Mouse (Mus musculus): ENCODE data around the gene Acbd5. TPM values are rescaled to one million over a fixed set of nuclear protein-coding genes. Genes with fewer than 3 reads are reported as not detected.
A peak's percentile ranks its signal among the peaks of the same experiment; 100 is the strongest.

Gene Acbd5
- polyA plus RNA-seq, 1 experiment from 2014 or later = 75.1 TPM

- Histone ChIP-seq H3K4me2 (replicated peaks) (peak overlapping the region; percentile 81), H3K27ac (replicated peaks) (peak overlapping the region; percentile 97), H3K9me3 (no peaks in the 10 kb centered on the region), H3K27me3 (no peaks in the 10 kb centered on the region), H3K4me3 (peak overlapping the region; percentile 83), H3K4me1 (peaks cover 42% of the 10 kb centered on the region), H3K36me3 (0 out of 2 replicates have a peak, but pooled peaks cover 1% of the 10 kb centered on the region), H3K9ac (replicated peaks) (peak overlapping the region; percentile 76)
- ATAC-seq (replicated peaks) = peak; percentile 30; the same call in 1 of the 2 replicates
- 0% methylated on average over 17 of the region's 17 CpGs for WGBS
Observed at GRCm38 (mm10) chr2:23156608-23157081, 88.7 kb downstream of the Acbd5 start.

Other genes starting within 250 kb of the Acbd5 start
- gene Pdss1, start 172.6 kb upstream of the Acbd5 start, polyA plus RNA-seq (2015; fragmentation: Nextera tagmentation; extraction: Ambion mirVana) = 22.7 and 23.8 TPM in 2 replicates
- gene Abi1, start 27.9 kb upstream of the Acbd5 start, polyA plus RNA-seq (2015; fragmentation: Nextera tagmentation; extraction: Ambion mirVana) = 57.7 and 58.1 TPM in 2 replicates
- gene Mastl, start 87.9 kb downstream of the Acbd5 start, polyA plus RNA-seq (2015; fragmentation: Nextera tagmentation; extraction: Ambion mirVana) = 4.9 and 5.8 TPM in 2 replicates
- 69.4 and 71.7 TPM in 2 replicates for gene Yme1l1, start 88.2 kb downstream of the Acbd5 start, polyA plus RNA-seq (2015; fragmentation: Nextera tagmentation; extraction: Ambion mirVana)
- 0.15 TPM in 1 of 2 replicates, not detected in the other for gene 4931423N10Rik, start 139.3 kb downstream of the Acbd5 start, polyA plus RNA-seq (2015; fragmentation: Nextera tagmentation; extraction: Ambion mirVana)

Data from forebrain, embryonic 15.5 days (tissue).